Mouse (Mus musculus): Measurements from ENCODE around the gene Mybpc1.

Mybpc1 gene

GRCm38 (mm10) chr10:88604943-88605342 is at the start of gene Mybpc1:
TSS of gene Mybpc1 (minus strand) at chr10:88605152.
- no peak for DNase-seq (ENCODE audit: low spot score in 2 of 2)

DNA sequence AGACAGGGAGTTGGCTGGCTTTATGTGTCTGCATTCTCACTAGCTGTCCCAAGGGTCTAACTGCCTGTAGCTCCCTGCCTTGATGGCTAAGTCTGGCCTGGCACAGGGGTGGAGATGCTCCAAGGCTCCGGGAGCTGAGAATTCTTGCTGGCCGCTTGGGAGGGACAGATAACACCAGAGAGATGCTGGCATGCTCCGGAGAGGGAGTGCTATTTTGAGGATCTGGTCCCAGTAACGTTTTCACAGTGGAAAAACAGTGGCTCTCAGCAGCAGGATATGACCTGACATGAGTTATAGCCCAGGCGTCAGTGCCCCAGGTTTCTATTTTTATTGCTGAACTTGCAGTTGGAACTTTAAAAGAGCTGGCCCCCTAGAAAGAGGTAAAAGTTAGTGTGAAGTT is 40.5 kb upstream of the Mybpc1 start:
- no peak for DNase-seq (ENCODE audit: low spot score in 2 of 2)

DNA sequence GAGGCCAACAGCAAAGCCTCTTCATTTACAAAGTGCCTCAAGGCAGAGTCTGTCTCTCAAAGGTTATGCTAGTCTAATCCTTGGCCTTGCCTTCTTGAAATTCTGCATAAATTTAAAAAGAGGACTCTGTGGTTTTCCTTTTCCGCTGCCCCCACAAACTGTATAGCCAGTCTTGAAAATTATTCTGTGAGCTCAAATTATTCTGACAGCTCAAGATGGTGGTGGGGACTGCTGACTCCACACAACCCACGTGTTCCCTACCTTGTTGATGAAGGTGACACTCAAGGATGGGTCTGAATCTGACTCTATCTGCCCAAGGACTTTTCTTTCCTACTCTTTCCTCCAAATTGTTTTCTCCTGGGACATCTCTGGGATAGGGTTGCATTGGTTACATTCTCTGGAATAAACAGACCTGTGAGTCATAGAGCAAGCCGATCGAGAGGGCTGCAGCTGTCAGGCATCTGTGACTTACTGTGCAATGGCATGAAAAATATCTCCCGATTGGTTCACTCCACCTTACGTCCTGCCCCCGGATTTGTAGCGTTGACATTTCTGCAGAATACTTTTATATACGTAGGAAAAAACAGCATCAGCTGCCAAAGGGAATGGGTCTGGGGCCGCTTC is 26.5 kb upstream of the Mybpc1 start:
- no peak for DNase-seq (ENCODE audit: low spot score in 2 of 2)

- no peak for DNase-seq (ENCODE audit: low spot score in 2 of 2)
These were observed 25.8 kb upstream of the Mybpc1 start for GRCm38 (mm10) chr10:88630663-88631329.

DNA sequence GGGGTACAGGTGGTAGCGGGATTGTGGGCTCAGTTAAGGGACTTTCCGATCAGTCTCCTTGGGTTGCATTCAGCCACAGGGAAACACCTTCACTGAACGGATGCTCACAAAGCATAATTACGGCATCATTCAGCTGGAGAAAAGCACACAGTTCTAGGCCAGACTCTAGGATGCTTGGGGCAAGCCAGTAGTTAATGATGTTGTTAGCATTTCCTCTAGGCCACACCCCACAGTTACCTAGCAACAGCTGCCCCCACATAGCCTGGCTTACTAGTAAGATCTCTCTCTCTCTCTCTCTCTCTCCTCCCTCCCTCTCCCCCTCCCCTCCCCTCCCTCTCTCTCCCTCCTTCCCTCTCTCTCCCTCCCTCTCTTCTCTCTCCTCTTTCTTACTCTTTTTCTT is 22.1 kb upstream of the Mybpc1 start:
- peak in 1 of 2 experiments; percentile 49 for DNase-seq (ENCODE audit: low spot score in 2 of 2)

GRCm38 (mm10) chr10:88626176-88626575 is 21.2 kb upstream of the Mybpc1 start:
- DNase-seq (ENCODE audit: low spot score in 2 of 2): no peak

GRCm38 (mm10) chr10:88624300-88624699 is 19.3 kb upstream of the Mybpc1 start:
- DNase-seq (ENCODE audit: low spot score in 2 of 2): no peak

- peak; percentile 26 to 39 for DNase-seq (ENCODE audit: low spot score in 2 of 2)
These were observed 17.7 kb upstream of the Mybpc1 start for GRCm38 (mm10) chr10:88622624-88623023.

- no peak for DNase-seq (ENCODE audit: low spot score in 2 of 2)
These were observed 15.9 kb upstream of the Mybpc1 start for GRCm38 (mm10) chr10:88620809-88621208.

GRCm38 (mm10) chr10:88613051-88613450 is 8.1 kb upstream of the Mybpc1 start:
- DNase-seq (ENCODE audit: low spot score in 2 of 2): no peak

DNA sequence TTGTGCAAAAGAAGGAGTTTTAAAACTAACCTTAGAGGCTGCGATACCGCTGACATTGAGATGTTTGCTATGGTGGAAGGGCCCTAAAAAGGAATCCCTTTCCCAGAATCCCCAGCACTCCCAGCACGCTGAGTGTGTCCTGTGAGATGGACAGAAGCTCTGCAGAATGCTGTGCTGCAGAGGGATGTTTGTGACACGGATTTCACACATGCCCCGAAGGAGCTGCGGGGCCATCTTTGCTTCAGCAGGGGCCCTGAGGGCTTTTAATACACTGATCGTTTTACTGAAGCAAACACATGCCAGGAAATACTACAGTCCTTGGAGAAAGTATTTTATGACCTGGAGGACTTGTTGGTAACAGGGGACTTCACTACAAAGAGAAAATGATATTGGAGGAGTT is 1.7 kb upstream of the Mybpc1 start:
- no peak for DNase-seq (ENCODE audit: low spot score in 2 of 2)

DNA sequence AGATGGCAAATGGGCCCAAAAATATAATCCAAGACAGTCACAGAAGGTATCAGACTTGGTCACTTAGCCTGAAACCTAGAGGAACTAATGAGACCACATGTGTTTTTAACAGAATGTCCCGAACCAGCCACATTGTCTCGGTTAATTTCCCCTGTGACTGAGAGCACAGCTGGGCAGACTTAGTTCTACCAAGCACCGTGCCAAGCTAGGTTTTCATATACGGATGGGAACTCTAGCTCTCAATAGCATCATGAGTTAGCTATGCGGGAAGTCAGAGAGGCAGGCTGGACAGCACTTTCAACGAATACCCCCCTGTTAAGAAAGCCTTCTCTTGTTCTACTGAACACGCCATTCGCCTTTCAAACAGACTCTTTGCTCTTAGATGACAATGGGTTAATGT is 1.1 kb upstream of the Mybpc1 start:
- DNase-seq (ENCODE audit: low spot score in 2 of 2): no peak

GRCm38 (mm10) chr10:88603773-88604172 is 1.2 kb downstream of the Mybpc1 start:
- no peak for DNase-seq (ENCODE audit: low spot score in 2 of 2)

- no peak for DNase-seq (ENCODE audit: low spot score in 2 of 2)
These were observed 1.7 kb downstream of the Mybpc1 start for GRCm38 (mm10) chr10:88603256-88603655.

GRCm38 (mm10) chr10:88600591-88600990 is 4.4 kb downstream of the Mybpc1 start:
- no peak for DNase-seq (ENCODE audit: low spot score in 2 of 2)

- no peak for DNase-seq (ENCODE audit: low spot score in 2 of 2)
These were observed 12.6 kb downstream of the Mybpc1 start for GRCm38 (mm10) chr10:88592316-88592715.

- peak; percentile 72 to 78 for DNase-seq (ENCODE audit: low spot score in 2 of 2)
These were observed 13.9 kb downstream of the Mybpc1 start for GRCm38 (mm10) chr10:88591042-88591441.

DNA sequence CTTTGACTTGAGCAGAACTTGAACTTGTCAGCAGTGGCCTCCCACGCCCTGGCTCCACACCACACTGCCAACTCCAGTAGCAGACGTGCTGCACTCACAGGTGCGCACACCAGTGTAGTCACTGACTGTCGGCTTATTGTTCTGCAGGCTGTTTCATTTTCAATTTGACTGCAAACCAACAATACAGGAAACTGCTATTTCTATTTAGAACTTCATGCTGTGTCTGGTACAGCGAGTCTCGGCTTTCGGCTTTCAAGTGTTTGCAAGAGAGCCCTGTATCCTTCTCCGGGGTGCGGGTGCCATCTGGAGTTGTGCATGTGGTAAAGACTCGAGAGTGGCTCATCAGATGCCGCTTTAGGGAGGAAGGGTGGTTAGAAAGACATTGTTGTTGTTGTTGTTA is 20.5 kb downstream of the Mybpc1 start:
- DNase-seq (ENCODE audit: low spot score in 2 of 2): peak; percentile 57

DNA sequence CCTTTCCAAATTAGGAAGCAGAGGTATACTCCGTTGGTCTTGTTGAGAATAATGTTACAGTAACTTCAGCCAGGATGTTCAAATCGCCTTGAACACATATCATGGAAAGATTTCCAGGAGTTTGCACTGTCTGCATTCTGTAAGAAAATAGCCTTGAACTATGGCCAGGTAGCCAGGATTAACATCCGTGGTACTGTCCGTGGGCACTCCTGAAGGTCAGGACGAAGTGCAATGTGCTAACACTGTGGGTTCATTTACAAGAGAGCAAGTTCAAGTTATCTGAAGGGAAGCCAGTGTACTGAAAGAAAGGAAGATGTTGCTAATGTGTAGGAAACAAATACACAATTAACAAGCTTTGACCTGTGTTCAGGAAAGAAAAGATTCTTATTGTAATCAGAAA is 24.2 kb downstream of the Mybpc1 start:
- no peak for DNase-seq (ENCODE audit: low spot score in 2 of 2)

DNA sequence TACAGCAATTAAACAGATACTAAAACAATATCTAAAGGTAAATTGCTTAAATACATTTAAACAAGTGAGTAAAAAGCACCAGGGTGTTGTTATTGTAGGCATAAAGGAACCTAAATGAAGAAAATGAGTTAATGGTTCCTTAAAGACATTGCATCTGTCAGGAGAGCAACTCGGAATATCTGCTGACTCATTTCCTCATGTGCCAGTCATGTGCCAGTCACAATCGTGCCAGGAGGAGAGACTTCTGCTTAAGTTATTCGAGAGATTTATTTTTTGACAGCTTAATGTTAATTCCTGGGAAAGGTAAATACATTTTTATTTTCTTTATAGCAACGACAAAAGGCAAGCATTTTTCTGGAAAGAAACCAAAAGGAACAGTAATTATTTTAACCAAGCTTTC is 26.3 kb downstream of the Mybpc1 start:
- no peak for DNase-seq (ENCODE audit: low spot score in 2 of 2)

GRCm38 (mm10) chr10:88574115-88574635 is 30.8 kb downstream of the Mybpc1 start:
- no peak for DNase-seq (ENCODE audit: low spot score in 2 of 2)

GRCm38 (mm10) chr10:88572123-88572522 is 32.8 kb downstream of the Mybpc1 start:
- DNase-seq (ENCODE audit: low spot score in 2 of 2): no peak

DNA sequence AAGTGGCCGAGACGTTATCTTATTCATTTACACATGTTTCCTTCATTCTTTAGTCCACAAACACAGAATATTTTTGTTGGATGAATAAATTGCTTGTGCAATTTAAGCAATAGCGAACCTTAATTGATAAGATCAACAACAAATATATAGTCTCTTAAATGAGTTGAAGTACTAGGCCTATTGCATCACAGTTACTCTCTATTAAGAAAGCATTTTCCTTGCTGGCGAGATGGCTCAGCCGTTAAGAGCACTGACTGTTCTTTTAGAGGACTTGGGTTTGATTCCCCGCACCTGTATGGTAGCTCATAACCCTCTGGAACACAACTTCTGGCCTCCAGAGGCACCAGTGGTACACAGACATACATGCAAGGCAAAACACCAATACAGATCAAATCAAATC is 47.9 kb downstream of the Mybpc1 start:
- no peak for DNase-seq (ENCODE audit: low spot score in 2 of 2)
